Mouse (Mus musculus) monocyte, adult 59 days (primary cell): ENCODE measurements around the gene Chd4. TPM values are rescaled to one million over a fixed set of nuclear protein-coding genes. Genes with fewer than 3 reads are reported as not detected.

Experiments used
- total RNA-seq, 2 experiments: library from RNA; stranded (reverse); gene quantifications; one replicate each; pipeline ENCODE4 v1.2.4; 2023

Chd4 gene
- 100 to 1,000 TPM; 186 to 187 TPM for total RNA-seq

GRCm38 (mm10) chr6:125095391-125096278 lies at the start of gene Chd4:
TSS of gene Chd4 (plus strand) at chr6:125095981.

GRCm38 (mm10) chr6:125049678-125050077 lies 46.1 kb upstream of the Chd4 start, which contains the start of gene Acrbp:
TSS of gene Acrbp (plus strand) at chr6:125049689.

GRCm38 (mm10) chr6:125067571-125067995 lies 28.2 kb upstream of the Chd4 start, which contains the start of gene Lpar5:
TSS of gene Lpar5 (plus strand) at chr6:125067920.

GRCm38 (mm10) chr6:125131302-125132156 lies 35.7 kb downstream of the Chd4 start, which contains the start of gene Nop2:
TSS of gene Nop2 (plus strand) at chr6:125131909.

GRCm38 (mm10) chr6:125145001-125145400 lies 49.2 kb downstream of the Chd4 start, which contains the start of gene Iffo1:
TSS of gene Iffo1 (plus strand) at chr6:125145241.

GRCm38 (mm10) chr6:125166051-125166751 lies 70.4 kb downstream of the Chd4 start, which contains the start of gene Gapdh:
TSS of gene Gapdh (minus strand) at chr6:125166467.

Other genes starting within 250 kb of the Chd4 start
- 1 to 10 TPM; 2.0 to 4.1 TPM for gene P3h3, start 238.2 kb upstream of the Chd4 start, total RNA-seq
- 1 to 10 TPM; 1.8 to 2.3 TPM for gene Gpr162, start 232.0 kb upstream of the Chd4 start, total RNA-seq
- gene Cd4, start 207.8 kb upstream of the Chd4 start, total RNA-seq, result 10 to 100 TPM; 15.6 to 17.2 TPM
- gene Lag3, start 184.3 kb upstream of the Chd4 start, total RNA-seq, result 1 to 10 TPM; 5.9 to 8.7 TPM
- 100 to 1,000 TPM; 216 to 239 TPM for gene Ptms, start 175.9 kb upstream of the Chd4 start, total RNA-seq
- gene Mlf2, start 164.6 kb upstream of the Chd4 start, total RNA-seq, result 100 to 1,000 TPM; 124 to 137 TPM
- gene Cops7a, start 130.4 kb upstream of the Chd4 start, total RNA-seq, result 10 to 100 TPM; 37.3 to 38.4 TPM
- 1 to 10 TPM; 3.0 to 6.9 TPM for gene Pianp, start 99.3 kb upstream of the Chd4 start, total RNA-seq
- gene Zfp384, start 86.8 kb upstream of the Chd4 start, total RNA-seq, result 100 to 1,000 TPM in 1 of 2 experiments, 10 to 100 TPM in 1; 89.1 to 103 TPM
- gene Ing4, start 56.2 kb upstream of the Chd4 start, total RNA-seq, result 10 to 100 TPM; 76.1 to 83.5 TPM
- gene Acrbp, start 46.3 kb upstream of the Chd4 start, total RNA-seq, result 10 to 100 TPM; 16.2 to 16.5 TPM
- 10 to 100 TPM; 36.4 to 37.8 TPM for gene Lpar5, start 28.1 kb upstream of the Chd4 start, total RNA-seq
- gene Nop2, start 35.9 kb downstream of the Chd4 start, total RNA-seq, result 10 to 100 TPM; 21.7 to 22.9 TPM
- 10 to 100 TPM; 66.4 to 71.6 TPM for gene Iffo1, start 49.3 kb downstream of the Chd4 start, total RNA-seq
- 100 to 1,000 TPM; 641 to 753 TPM for gene Gapdh, start 70.5 kb downstream of the Chd4 start, total RNA-seq
- 10 to 100 TPM; 10.5 to 18.9 TPM for gene Ncapd2, start 95.7 kb downstream of the Chd4 start, total RNA-seq
- 10 to 100 TPM; 20.2 to 28.0 TPM for gene Mrpl51, start 95.8 kb downstream of the Chd4 start, total RNA-seq
- gene Vamp1, start 119.6 kb downstream of the Chd4 start, total RNA-seq, result 10 to 100 TPM; 30.3 to 32.7 TPM
- 10 to 100 TPM; 26.1 to 28.0 TPM for gene Tapbpl, start 135.9 kb downstream of the Chd4 start, total RNA-seq
- under 1 TPM; 0.67 to 0.92 TPM for gene Cd27, start 141.0 kb downstream of the Chd4 start, total RNA-seq
- gene Tuba3a, start 190.1 kb downstream of the Chd4 start, total RNA-seq, result not detected
- 10 to 100 TPM; 88.3 to 93.0 TPM for gene Ltbr, start 217.9 kb downstream of the Chd4 start, total RNA-seq
- 10 to 100 TPM; 14.4 to 16.7 TPM for gene Scnn1a, start 224.7 kb downstream of the Chd4 start, total RNA-seq